Mouse (Mus musculus) layer of hippocampus, postnatal 10 days (tissue): ENCODE measurements around the gene Zfp92. TPM values are rescaled to one million over a fixed set of nuclear protein-coding genes. Genes with fewer than 3 reads are reported as not detected.

Source experiments
- DNase-seq, 2 experiments: peaks; one replicate each; pipeline ENCODE4 v3.0.0; 2021; ENCODE audit warnings: low spot score in 2 of 2
- total RNA-seq, 2 experiments: library from RNA; stranded (reverse); gene quantifications; 2 replicates each; pipeline ENCODE4 v1.2.3; 2021

The Zfp92 gene
- total RNA-seq, 2 experiments from 2014 or later: 3.2 to 4.9 TPM

DNA sequence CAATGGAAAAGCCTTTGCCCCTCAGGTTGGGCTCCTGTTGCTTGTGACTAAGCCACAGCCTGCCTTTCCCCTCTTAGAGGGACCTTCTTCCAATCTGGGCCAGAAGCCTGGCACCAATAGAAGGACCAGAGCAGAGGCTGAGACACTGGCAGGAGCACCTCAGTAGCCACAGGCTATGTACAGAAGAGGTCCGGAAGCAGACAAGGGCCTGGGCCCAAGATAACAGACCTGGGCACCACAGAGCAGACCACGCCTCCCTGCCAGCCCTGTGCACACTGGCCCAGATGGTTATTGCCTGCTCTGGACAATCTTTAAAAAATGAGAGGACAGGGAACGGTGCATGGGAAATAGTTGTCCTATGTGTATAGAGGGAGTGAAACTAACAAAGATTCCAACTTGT lies 60.9 kb downstream of the Zfp92 start:
- DNase-seq: no peak

DNA sequence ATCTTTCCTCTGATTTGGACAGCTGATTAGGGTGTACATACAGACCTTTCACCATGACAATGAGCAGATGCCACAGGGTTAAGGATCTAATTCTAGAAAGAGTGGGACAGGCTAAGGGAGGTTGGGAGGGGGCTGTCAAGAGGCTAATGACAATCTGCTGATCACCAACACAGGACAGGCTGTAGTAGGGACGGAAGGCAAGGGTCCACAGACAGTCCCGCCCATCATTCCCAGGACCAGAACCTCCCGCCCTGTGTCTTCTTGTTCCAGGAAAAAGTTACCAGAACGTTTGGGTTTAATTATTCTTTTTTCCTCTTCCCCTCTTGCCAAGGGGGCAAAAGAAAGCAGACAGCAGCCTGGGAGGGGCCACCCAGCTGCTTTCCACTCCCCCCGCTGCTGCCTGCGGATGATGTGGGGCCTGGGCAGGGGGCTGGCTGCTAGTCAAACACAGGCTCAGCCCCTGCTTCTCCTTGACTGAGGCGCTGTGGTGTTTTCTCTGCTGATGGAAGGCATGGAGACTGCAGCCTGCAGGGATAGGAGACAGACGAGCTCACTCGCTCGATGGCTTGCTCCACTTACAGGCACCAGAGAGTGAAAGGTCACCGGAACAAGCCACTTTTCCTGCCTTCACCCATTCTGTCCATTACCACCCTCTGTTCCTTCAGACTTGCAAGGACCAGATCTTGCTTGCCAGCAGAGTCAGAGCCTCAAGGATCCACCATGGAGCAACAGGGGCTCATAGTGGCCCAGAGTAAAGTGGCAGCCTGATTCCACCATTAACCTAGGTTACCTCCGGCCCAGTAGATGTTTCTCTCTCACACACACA lies 63.7 kb downstream of the Zfp92 start:
- no peak for DNase-seq

- DNase-seq: no peak
Observed at GRCm38 (mm10) chrX:73475658-73476256, 64.9 kb downstream of the Zfp92 start.

DNA sequence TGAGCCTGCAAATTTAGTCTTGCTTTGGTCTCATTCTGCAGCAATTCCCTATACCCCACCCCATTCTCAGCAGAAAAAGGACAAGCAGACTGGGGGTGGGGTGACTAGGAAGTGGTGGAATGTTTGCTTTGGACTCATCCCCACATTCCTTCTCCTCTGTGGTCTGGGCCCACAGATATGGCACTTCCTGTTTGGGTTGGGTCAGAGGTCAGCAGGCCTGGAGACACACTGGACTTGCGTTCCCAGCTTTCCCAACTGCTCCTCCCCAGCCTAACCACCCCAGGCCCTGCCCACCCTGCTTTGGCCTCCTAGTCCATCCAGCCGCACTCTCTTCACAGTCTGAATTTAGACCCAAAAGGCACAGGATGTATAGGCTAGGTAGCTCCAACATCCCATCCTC lies 65.7 kb downstream of the Zfp92 start:
- no peak for DNase-seq

DNA sequence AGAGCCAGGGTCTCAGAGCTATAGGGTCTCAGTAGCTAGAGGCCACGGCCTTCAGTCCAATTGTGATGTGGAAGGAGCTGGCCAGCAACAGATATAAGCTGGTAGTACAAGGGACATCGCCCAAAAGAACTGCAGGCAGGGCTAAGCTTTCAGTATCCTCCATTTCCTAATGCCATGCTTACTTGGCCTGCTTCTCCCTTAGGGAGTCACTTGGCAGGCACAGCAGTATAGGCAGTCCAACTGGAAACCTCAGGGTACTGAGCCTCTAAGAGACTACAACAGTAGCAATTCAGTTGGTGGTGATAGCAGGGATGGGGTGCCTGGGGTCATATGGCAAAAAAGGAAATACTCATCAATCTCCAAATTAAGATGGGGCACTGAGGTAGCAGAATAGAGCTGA lies 66.6 kb downstream of the Zfp92 start:
- DNase-seq: no peak

Other genes starting within 250 kb of the Zfp92 start
- not detected for gene Spin2d, start 234.1 kb upstream of the Zfp92 start, total RNA-seq
- 1 to 10 TPM; 4.1 to 7.0 TPM for gene Xlr3b, start 218.9 kb upstream of the Zfp92 start, total RNA-seq
- under 1 TPM in 1 of 2 experiments, not detected in 1; 0.51 TPM for gene Xlr4b, start 196.8 kb upstream of the Zfp92 start, total RNA-seq
- gene F8a, start 182.8 kb upstream of the Zfp92 start, total RNA-seq: 10 to 100 TPM; 13.4 to 15.2 TPM
- gene Xlr4c, start 168.0 kb upstream of the Zfp92 start, total RNA-seq: not detected
- gene Xlr3c, start 145.7 kb upstream of the Zfp92 start, total RNA-seq: not detected
- gene Xlr5a, start 118.1 kb upstream of the Zfp92 start, total RNA-seq: not detected
- not detected for gene Xlr5c, start 118.1 kb upstream of the Zfp92 start, total RNA-seq
- gene Gm45015, start 74.3 kb upstream of the Zfp92 start, total RNA-seq: not detected
- 10 to 100 TPM; 12.1 to 16.1 TPM for gene Zfp275, start 68.5 kb upstream of the Zfp92 start, total RNA-seq
- gene Gm18336, start 12.4 kb upstream of the Zfp92 start, total RNA-seq: under 1 TPM; 0.16 to 0.29 TPM
- not detected for gene Trex2, start 24.2 kb downstream of the Zfp92 start, total RNA-seq
- 10 to 100 TPM; 18.4 to 19.7 TPM for gene Haus7, start 47.9 kb downstream of the Zfp92 start, total RNA-seq
- gene Bgn, start 72.5 kb downstream of the Zfp92 start, total RNA-seq: 10 to 100 TPM; 48.6 to 48.8 TPM
- gene Atp2b3, start 92.0 kb downstream of the Zfp92 start, total RNA-seq: 10 to 100 TPM; 90.9 to 95.2 TPM
- under 1 TPM; 0.80 to 0.83 TPM for gene Dusp9, start 228.3 kb downstream of the Zfp92 start, total RNA-seq
- gene Pnck, start 249.0 kb downstream of the Zfp92 start, total RNA-seq: 100 to 1,000 TPM; 126 to 138 TPM